Mouse (Mus musculus): ENCODE results near the gene Ppm1f.

Gene Ppm1f

DNA sequence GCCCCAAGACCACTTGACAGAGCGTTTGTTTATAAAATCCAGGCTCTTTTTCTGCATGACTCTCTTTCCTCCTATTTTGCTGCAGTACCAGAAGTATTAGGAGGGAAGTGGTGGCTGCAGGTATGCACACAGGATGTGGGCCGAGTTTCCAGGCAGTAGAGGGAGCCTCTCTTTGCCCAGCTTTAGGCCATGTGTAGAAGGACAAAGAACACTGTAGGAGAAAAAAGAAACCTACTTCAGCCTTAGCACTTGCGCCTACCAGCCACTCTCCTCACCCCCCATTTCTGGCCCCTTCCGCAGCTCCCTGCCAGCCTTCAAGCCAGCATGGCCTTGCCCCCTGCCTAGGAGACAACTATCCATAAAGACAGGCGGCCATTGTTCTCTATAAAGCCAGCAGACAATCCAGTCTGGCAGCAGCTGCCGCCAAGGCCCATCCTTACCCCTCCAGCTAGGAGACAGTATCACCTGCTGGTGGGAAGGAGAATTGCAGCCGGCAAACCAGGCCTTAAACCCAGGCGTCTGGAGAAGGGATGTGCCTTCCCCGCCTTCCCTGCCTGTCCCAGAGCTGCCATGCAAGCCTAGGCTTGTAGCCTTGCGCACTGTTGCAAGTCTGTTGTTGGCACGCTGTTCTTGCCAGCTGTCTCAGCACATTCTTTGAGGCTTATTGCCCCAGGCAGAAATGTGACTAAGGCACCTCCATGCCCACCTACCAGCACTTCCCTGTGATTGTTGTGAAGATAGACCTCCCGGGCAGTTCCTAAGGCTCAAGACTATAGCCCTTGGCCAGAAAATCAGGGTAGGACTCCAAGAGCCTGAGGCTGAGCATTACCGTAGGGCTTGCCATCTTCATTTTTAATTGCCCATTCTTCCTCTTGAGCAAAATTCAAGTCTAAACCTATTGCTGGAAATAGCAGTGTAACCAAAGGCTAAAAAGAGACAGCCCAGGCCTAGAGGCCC lies 15.7 kb downstream of the Ppm1f start:
- peak; percentile 93 for DNase-seq (ENCODE audit: low read depth, low spot score)

- DNase-seq (ENCODE audit: low read depth, low spot score) = peak; percentile 73
Observed at GRCm38 (mm10) chr16:16913440-16913839, 17.2 kb downstream of the Ppm1f start.

- DNase-seq (ENCODE audit: low read depth, low spot score) = peak; percentile 86
Observed at GRCm38 (mm10) chr16:16918441-16919117, 22.3 kb downstream of the Ppm1f start.

DNA sequence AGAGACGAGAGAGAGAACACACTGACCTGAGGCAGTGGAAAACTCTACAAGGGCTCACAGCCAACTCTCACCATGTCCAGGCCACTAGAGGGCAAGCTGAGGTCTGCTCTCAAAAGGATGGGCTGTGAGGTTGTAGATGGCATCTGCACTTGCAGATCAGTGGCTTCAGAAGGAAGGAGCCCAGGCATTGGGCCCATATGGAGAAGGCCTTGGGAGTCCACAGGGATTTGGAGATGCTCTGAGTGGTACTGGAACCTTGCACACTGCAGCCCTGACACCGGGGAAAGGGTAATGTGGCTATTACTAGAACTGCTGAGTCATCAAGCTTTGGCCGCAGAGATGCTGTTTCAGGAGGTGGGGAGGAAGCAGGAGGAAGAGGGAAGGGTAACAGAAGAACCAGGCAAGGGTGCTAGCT lies 24.8 kb downstream of the Ppm1f start:
- DNase-seq (ENCODE audit: low read depth, low spot score) = peak; percentile 87

- no peak for DNase-seq (ENCODE audit: low read depth, low spot score)
Observed at GRCm38 (mm10) chr16:16924481-16924880, 28.2 kb downstream of the Ppm1f start.

GRCm38 (mm10) chr16:16926536-16926935 lies 30.3 kb downstream of the Ppm1f start:
- peak; percentile 90 for DNase-seq (ENCODE audit: low read depth, low spot score)

- peak; percentile 87 for DNase-seq (ENCODE audit: low read depth, low spot score)
Observed at GRCm38 (mm10) chr16:16928908-16929307, 32.6 kb downstream of the Ppm1f start.

DNA sequence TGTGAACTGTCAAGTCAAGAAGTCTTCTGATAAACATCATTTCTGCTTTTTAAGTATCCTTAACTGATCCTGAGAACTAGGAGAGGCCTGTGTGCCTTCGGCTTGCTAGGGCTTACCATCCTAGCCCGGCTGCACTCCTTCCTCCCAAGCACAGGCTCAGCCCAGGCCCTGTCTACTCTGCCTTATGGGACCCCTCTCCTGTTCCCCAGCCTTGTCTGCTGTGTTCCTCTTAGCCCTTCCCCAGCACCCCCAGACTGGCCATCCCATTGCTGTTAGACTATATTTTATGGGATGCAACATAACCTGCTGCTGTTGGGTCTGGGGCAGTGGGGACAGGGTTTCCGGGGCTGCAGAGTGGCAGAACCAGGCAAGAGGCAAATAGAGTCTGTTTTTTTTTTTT lies 34.1 kb downstream of the Ppm1f start:
- no peak for DNase-seq (ENCODE audit: low read depth, low spot score)

DNA sequence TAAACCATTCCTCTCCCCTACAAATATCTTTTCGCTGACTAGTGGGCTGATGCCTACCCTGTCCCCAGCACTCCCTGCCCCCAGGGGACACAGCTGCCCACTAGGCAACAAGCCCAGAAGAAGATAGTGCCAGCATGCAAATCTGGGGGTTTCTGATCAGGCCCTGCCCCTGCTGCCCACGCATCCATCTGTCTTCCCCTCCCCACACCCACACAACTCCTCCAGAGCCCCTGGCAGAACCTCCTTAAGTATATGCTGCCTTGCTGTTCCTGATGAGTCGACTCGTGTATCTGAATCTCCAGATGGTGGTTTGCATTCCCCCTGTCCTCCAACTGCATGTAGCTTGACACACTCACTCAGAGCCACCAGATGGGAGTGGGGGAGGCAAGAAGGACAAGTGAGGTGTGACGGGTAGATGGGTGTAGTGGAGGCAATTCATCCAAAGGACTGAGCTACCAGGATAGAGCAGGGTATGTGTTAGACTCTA lies 34.6 kb downstream of the Ppm1f start:
- peak; percentile 97 for DNase-seq (ENCODE audit: low read depth, low spot score)

- no peak for DNase-seq (ENCODE audit: low read depth, low spot score)
Observed at GRCm38 (mm10) chr16:16939543-16939942, 43.3 kb downstream of the Ppm1f start.

GRCm38 (mm10) chr16:16941078-16941477 lies 44.8 kb downstream of the Ppm1f start:
- no peak for DNase-seq (ENCODE audit: low read depth, low spot score)

DNA sequence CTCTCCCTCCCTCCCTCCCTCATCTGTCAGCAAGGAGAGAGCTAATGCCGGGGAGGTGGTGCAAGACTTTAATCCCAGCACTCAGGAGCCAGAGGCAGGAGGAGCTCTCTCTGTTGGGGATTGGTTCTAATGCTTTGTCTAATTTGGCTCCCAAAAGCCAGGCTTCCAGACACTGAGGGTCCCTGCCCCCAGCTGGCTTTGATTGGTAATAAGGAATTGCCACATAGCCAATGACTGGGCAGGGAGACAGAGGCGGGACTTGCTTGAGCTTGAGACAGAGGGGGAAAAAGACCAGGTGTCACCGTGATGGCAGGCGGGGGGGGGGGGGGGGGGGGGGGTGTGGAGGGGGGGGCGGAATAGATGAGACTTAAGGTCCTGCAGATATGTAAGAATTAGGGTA lies 62.3 kb downstream of the Ppm1f start:
- no peak for DNase-seq (ENCODE audit: low read depth, low spot score)

DNA sequence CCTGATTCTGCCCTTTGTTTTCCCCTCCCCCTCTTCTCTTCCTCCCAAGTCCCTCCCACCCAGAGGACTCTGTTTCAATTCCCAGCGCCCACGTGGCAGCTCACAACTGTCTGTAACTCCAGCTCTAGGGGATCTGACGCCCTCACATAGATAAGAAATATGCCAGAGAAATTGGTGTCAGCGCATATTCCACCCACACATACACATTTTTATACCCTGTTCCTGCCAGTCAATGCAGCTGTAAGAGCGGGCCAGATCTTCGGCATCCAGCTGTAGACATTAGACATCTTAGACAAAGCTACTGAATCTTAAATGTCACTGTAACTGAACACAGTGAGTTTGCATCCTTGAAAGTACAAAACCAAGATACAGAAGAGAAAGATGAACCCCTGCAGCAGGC lies 63.6 kb downstream of the Ppm1f start:
- peak; percentile 55 for DNase-seq (ENCODE audit: low read depth, low spot score)

- DNase-seq (ENCODE audit: low read depth, low spot score) = no peak
Observed at GRCm38 (mm10) chr16:16965149-16965548, 68.9 kb downstream of the Ppm1f start.

DNA sequence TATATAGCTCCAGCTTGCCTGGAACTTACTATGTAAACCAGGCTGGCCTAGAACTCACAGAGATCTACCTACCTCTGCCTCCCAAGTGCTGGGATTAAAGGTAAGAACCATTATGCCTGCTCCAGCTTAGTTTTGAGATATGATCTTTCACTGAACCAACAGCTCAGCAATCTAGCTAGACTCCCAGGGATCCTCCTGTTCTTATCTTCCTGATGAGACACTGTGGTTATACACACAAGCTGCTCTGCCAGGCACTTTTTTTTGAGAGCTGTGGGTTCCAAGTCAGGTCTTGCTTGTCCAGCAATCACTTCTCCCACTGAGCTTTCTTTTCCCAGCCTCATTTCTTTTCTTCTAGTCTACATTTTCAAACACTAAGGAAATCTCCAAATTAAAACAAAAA lies 70.0 kb downstream of the Ppm1f start:
- DNase-seq (ENCODE audit: low read depth, low spot score) = no peak

Measured in brain, adult 2 months (tissue).